Mouse (Mus musculus) myocyte (in vitro differentiated cells): ENCODE data around the gene Ptdss2.

Experiments
- CEBPB ChIP-seq: IDR thresholded peaks from 2 replicates; pipeline ENCODE4 v1.6.1; 2011; ENCODE audit warnings: mild to moderate bottlenecking, moderate library complexity; ENCODE audit not compliant: poor library complexity, insufficient read depth, severe bottlenecking
- E2F4 ChIP-seq: IDR thresholded peaks from one replicate; pipeline ENCODE4 v1.6.1; 2011; ENCODE audit warnings: mild to moderate bottlenecking, control low read depth, moderate library complexity; ENCODE audit not compliant: insufficient read depth
- MAX ChIP-seq: IDR thresholded peaks from one replicate; pipeline ENCODE4 v1.6.1; 2011; ENCODE audit warnings: low read depth, mild to moderate bottlenecking, control low read depth
- MYOD1 ChIP-seq, 3 experiments: IDR thresholded peaks; one replicate each; pipeline ENCODE4 v1.6.1; 2011; ENCODE audit warnings: control low read depth in 2 of 3, low read depth in 2 of 3, mild to moderate bottlenecking in 2 of 3, moderate library complexity in 1 of 3; ENCODE audit not compliant: insufficient read length in 2 of 3, control insufficient read depth in 1 of 3
- MYOG ChIP-seq, 3 experiments: IDR thresholded peaks; one replicate each; pipeline ENCODE4 v1.6.1; 2011; ENCODE audit warnings: control low read depth in 2 of 3, low read depth in 2 of 3, mild to moderate bottlenecking in 2 of 3; ENCODE audit not compliant: insufficient read length in 2 of 3, control insufficient read depth in 1 of 3, insufficient read depth in 1 of 3
- POLR2A ChIP-seq: IDR thresholded peaks from one replicate; pipeline ENCODE4 v1.6.1; 2011; ENCODE audit warnings: low read depth, mild to moderate bottlenecking, control low read depth, moderate library complexity; ENCODE audit not compliant: insufficient read length
- POLR2AphosphoS2 ChIP-seq: IDR thresholded peaks from one replicate; pipeline ENCODE4 v1.6.1; 2011; ENCODE audit warnings: low read depth, control low read depth; ENCODE audit not compliant: insufficient read length
- REST ChIP-seq: IDR thresholded peaks from one replicate; pipeline ENCODE4 v1.6.1; 2011; ENCODE audit warnings: mild to moderate bottlenecking, control low read depth, moderate library complexity; ENCODE audit not compliant: insufficient read depth, insufficient read length
- SRF ChIP-seq: IDR thresholded peaks from one replicate; pipeline ENCODE4 v1.6.1; 2011; ENCODE audit warnings: low read depth; ENCODE audit not compliant: control insufficient read depth, insufficient read length
- TCF12 ChIP-seq: IDR thresholded peaks from one replicate; pipeline ENCODE4 v1.6.1; 2011; ENCODE audit warnings: mild to moderate bottlenecking, control low read depth; ENCODE audit not compliant: poor library complexity, insufficient read depth, severe bottlenecking
- TCF3 ChIP-seq: IDR thresholded peaks from one replicate; pipeline ENCODE4 v1.6.1; 2011; ENCODE audit warnings: low read depth, control low read depth; ENCODE audit not compliant: insufficient read length
- USF1 ChIP-seq: IDR thresholded peaks from one replicate; pipeline ENCODE4 v1.6.1; 2011; ENCODE audit warnings: low read depth, mild to moderate bottlenecking, control low read depth, moderate library complexity

GRCm38 (mm10) chr7:141144650-141145049 lies 22.5 kb downstream of the Ptdss2 start:
- TF ChIP-seq MYOD1 (IDR thresholded peaks at IDR 0.05; ENCODE audit: control insufficient read depth in 1 of 3, insufficient read length in 2 of 3, low read depth in 2 of 3): no peak
- TF ChIP-seq USF1: no peak
- no peak for TF ChIP-seq TCF12
- TF ChIP-seq MAX: no peak
- TF ChIP-seq POLR2AphosphoS2: no peak
- no peak for TF ChIP-seq CEBPB
- TF ChIP-seq POLR2A: no peak
- no peak for TF ChIP-seq E2F4
- no peak for TF ChIP-seq REST
- TF ChIP-seq MYOG (IDR thresholded peaks at IDR 0.05; ENCODE audit: control insufficient read depth in 1 of 3, insufficient read depth in 1 of 3, insufficient read length in 2 of 3, low read depth in 2 of 3): no peak
- no peak for TF ChIP-seq SRF
- no peak for TF ChIP-seq TCF3
